Mouse (Mus musculus): ENCODE results near the gene Cyld.
"Not testable (repeated sequence)": the region's sequence is repeated elsewhere in the genome, so short reads cannot be mapped to it uniquely, and the experiment has no call there.

Gene Cyld

DNA sequence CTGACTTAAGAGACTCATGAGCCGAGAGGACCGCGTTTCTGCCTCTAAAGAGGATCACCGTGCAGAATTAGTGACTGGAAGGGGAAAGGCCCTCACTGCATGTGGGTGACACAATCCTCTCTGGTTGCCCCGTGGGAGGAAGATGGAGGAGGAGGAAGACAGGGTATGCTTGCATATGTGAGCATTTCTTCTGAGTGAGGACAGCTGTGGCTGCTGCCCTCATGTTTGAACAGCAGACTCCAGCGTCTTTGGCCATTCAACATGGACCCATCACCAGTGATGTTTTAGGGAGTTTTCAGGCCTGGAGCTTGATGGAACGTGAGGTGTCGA lies 10.0 kb upstream of the Cyld start:
- no peak for DNase-seq (ENCODE audit: low read depth, low spot score)

DNA sequence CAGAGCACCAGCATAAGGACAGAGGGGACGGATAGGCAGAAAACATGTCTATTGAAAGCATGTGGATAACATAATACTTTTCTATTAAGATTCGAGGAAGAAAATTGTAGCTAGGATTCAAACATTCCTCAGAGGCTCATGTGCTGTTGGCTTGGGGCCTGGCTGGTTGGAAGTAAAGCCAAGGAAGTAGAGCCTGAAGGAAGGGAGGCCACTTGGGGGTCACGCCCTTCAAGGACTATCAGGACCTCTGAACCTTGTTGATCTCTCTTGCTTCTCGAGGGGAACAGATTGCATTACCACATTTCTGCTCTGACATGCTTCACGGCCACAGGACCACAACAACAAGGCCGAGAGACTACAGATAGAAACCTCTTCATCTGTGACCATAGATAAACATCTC lies 7.7 kb upstream of the Cyld start:
- DNase-seq (ENCODE audit: low read depth, low spot score): no peak

DNA sequence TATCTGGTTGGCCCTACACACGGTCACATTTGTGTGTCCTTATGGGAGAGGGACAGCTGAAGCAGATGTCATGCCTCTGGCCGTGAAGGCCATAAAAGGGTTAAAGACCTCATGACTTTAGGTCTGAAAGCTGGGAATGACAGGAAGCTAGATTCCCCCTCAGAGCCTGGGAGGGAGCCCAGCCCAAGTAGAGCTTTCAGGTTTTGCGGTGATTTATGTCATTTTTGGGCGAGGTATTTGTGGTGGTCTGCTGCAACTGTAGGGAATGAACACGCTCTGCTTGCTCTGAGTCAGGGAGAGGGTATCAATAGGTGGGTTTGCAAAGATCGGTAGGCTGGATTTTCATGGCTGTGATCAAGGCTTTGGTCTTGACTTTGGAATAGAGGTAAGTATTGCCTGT lies 6.9 kb upstream of the Cyld start:
- DNase-seq (ENCODE audit: low read depth, low spot score): no peak

DNA sequence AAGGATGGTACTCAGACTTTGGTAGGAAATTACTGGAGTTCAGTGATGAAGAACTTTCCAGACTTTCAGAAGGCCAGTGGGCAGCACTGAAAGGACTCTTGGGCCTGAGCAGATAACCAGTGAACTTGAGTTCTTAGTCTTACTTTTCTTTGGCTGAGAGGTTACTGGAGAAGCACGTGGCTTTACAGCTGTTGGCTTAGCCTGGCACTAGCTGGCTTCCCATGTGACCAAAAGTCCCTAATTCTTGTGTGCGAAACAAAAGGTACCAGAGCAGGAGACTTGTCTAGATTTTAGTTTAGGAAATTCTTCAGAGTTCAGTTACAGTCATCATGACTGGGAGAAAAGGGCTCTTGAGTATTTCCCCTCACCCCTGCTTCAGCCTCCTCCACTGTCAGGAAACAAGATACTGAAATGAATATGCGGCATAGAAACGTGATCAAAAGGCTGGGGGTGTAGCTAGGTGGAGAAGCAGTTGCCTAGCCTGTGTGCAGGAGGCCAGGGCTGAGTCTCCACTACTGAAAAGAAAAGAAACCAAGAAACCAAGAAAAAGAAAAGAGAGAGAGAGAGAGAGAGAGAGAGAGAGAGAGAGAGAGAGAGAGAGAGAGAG lies 5.4 kb upstream of the Cyld start:
- DNase-seq (ENCODE audit: low read depth, low spot score): no peak

DNA sequence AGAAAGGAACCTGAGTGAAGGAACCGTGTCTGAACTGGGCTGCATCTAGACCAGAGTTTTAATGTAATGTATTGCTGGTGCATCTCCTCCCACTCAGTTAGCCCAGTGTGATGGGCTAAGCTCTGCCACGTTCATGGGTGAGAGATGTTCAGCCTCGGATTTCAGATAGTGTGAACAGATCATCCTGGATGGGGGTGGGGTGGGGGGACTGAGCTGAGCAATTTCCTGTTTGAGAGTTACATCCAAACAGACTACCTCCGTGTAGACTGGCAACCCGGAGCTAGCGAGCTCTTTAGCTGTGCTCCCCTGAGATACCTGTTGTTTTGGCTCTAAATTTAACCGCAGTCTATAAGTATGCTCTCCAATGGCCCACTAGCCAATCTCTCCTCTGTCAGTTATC lies 4.9 kb upstream of the Cyld start:
- no peak for DNase-seq (ENCODE audit: low read depth, low spot score)

DNA sequence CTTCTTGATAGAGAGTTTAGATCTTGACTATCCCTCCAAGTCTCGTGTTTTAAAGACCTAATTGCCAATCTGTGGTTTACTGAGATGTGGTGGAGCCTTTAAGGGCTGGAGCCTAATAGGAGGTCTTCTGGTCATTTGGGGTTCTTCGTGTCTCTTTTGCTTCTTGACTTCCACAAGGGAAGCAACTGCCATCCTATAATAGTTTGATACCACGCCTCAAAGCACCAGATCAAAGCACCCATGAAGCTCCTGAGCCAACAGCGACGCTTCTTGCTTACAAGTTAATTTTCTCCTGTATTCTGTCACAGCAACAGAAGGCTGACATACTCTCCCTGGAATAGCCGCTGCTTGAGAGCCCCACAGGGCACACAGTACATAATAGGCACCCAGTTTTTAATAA lies 4.0 kb upstream of the Cyld start:
- DNase-seq (ENCODE audit: low read depth, low spot score): no peak

DNA sequence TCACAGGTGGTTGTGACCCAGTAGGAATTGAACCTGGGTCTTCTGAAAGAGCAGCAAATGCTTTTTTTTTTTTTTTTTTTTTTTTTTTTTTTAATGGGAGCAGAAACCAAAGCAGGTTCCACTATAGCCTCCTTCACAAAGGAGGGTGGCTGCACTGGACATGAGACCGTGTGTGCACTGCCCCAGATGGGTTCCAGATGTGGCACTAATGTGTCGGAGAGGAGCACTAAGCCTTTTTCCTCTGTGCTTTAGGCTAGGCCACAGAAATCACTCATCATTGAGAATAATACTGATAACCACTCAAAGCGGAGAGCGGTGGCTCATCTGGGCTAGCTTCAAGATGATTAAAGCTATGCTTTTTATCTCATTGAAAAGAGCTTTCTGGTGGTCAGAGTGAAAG lies 3.5 kb upstream of the Cyld start:
- no peak for DNase-seq (ENCODE audit: low read depth, low spot score)

DNA sequence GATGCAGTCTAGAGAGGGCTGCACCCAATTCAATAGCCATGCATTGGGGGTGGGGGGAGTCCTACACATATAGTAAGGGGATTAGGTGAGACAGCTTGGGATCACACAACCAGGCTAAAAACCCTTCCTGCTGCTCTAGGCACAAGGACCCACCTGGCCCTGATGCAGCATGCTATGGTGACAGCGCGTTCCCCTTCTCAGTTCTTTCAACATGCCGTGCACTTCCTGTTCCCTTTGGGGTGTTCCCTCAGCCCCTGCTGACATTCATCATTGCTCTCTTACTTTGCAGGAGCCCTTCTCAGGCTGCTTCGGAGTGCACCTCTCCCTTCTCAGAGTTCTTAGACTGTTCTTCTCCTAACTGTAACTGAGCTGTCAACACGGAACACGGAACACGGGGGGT lies 2.5 kb upstream of the Cyld start:
- no peak for DNase-seq (ENCODE audit: low read depth, low spot score)

DNA sequence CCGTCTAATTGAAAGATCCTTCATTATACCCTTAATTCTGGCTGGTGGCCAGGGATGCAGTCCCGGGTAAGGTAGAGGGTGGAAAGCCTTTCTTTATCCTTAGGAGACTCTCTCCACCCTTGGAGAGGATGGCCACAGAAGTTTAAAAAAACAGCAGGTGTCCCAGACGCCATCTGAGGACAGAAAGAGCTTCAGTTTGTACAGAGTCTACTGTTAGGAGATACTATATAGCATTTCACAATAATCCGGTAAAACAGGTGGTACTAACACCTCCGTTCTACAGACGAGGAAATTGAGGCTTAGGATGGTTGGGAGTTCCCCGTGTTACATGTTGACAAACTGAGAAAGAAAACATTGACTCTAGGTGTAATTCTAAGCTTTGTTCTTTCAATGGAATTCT lies 600 bp upstream of the Cyld start:
- no peak for DNase-seq (ENCODE audit: low read depth, low spot score)

DNA sequence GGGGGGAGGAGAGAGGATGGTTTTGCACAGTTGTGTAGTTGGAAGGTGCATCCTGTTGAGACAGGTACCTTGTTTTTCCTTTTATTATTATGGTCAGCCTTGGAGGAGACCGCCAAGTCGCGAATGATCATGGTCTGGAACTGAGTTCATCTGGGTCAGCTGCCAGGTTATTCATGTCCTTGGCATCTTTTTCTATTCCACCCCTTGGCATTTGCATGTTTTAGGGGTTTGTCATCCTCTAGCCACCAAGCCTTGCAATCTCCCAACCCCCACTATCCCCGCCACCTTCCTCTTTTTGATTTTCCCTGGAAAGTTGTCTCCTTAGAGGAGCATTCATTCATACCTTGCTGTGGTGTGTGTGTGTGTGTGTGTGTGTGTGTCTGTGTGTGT lies 809 bp downstream of the Cyld start:
- peak; percentile 58 for DNase-seq (ENCODE audit: low read depth, low spot score)

DNA sequence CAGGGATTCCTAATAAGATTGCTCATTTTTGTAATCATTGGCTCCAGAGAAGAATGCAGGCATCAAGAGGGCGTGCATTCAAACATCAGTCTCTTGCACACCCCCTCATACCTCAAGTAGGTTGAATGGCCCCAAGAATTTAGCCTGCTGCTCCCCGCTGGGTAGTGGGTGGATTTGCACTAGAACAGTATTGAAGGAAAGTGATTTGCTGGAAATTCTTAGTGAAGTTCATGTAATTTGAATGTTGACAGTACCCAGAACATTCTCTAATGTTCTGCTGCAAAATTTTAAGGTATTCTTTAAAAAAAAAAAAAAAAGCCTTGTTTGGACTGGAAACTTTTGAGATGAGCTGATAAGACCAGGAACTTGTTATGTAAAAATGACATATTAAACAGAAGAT lies 1.2 kb downstream of the Cyld start:
- DNase-seq (ENCODE audit: low read depth, low spot score): peak; percentile 56

DNA sequence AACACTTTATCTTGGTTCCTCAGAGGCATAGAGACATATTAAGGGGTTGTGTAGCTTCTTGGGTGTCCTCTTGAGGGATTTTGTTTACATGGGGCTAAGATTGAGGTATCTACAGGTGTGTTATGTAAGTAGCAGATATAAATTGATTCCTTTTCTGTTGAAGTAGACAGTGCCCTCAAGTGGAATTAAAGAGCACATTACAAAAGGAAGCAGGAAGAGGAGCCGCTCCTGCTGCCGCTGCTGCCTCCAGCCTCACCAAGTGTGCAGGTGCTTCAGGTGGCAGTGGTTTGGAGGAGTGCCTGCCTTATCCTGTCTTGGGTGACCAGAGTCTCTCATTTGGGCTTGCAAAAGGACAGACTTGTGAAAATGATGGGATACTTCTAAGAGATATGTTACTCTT lies 4.8 kb downstream of the Cyld start:
- DNase-seq (ENCODE audit: low read depth, low spot score): peak; percentile 77

DNA sequence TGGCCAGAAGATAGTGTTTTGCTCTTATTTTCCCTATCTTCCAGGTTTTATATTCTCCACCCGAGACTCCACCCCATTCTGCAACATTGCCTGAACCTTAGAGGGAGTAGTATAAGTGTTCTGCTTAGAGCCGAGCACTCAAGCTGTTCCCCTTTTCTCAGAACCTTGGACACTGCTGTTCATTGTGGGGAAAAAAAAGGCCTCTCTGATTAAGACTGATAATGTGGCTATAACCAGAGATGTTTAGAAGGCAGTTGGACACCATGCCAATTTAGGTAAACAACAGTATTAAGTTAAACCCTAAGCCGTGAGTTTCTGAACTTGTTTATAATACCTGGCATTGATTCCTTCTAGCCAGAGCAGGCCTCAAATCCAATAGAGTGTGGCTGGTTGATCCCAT lies 6.0 kb downstream of the Cyld start:
- no peak for DNase-seq (ENCODE audit: low read depth, low spot score)

DNA sequence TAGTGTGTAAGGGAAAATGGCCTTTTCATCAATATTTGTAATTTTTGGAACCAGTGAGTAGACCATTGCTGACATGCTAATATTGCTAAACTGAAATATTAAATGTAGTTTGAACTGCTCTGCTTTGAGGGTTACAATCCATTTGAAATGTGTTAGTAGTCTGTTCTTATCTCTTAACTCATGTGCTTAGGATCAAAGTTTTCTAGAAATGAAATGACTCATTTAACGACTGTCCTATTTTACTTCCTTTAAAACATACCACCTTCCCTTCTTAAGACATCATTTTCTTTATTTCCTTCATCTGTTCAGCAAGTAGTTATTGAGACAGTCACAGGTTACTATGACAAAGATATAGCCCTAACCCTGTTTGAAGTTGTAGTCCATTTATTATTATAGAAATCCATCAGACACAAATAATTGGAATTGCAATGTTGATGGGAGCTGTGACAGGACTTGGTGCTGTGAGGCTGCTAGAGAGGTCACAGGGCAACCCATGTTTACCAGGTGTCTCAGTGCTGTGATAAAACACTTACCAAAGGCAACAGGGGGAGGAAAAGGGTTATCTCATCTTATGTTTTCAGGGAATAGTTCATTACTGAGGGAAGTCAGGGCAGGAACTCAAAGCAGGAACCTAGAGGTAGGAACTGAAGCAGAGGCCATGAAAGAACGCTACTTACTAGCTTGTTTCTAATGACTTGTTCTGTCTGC lies 26.6 kb downstream of the Cyld start:
- DNase-seq (ENCODE audit: low read depth, low spot score): no peak

DNA sequence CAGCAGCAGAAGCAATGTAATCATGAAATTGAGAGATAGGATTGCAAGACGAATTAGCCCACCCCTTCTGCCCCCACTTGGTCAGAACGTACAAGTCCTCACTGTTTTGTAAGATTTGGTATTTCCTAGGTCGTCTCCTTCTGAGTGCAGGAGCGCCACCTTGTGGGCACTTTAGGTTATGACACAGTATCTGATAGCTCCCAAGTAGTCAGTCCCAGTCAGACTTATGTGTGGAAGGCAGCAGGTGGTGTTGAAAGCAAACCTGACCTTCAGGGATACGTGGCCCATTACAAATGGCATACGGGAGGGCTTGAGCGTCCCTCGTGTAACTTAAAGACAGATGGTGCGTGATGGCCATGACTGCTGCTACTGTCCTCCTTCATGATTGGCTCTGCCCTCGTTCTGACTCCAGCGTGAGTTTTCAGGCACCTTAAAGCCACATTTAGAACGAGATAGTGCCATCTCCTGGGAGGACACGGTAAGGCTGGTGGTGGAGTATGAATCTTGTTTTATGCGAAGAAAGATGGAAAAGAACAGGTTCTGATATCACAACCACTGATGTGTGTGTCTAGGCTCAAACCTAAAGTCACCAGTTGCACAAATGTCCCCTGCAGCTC lies 58.5 kb downstream of the Cyld start:
- peak; percentile 93 for DNase-seq (ENCODE audit: low read depth, low spot score)

DNA sequence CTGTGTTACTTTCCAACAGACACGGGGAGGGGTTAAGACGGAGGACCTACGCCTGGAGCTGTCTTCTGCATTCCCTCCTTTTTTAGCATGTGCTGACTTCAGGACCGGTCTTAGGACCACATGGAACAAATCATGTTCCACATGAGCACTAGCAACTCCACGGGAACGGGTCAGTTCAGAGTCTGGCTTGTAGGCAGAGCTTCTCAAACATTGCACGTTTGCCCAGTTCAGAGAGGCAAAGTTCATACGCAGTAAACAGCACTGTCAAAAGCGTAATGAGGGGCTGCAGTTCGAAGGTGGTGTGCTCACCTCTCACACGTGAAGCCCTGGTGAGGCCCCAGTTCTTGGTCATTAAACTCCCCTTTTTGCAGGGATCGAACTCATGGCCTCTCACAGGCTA lies 65.2 kb downstream of the Cyld start:
- no peak for DNase-seq (ENCODE audit: low read depth, low spot score)

DNA sequence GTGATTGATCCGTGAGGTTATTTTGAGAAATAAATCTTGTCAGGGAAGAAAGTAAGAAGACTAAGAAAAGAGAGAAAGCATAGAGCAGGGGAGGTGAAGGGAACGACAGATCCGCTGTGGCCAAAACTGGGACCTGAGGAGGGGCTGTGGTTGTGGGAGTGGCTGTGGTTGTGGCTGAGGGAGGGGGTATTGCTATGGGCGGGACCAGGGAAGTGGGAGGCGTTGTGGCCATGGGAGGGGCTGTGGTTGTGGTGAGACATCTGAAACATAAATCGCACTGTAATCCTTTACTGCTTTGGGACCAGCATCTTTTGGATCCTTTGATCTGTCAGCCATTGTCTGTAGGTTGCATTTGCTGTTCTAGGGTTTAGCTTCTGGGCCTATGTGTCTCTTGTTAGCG lies 74.4 kb downstream of the Cyld start:
- no peak for DNase-seq (ENCODE audit: low read depth, low spot score)

DNA sequence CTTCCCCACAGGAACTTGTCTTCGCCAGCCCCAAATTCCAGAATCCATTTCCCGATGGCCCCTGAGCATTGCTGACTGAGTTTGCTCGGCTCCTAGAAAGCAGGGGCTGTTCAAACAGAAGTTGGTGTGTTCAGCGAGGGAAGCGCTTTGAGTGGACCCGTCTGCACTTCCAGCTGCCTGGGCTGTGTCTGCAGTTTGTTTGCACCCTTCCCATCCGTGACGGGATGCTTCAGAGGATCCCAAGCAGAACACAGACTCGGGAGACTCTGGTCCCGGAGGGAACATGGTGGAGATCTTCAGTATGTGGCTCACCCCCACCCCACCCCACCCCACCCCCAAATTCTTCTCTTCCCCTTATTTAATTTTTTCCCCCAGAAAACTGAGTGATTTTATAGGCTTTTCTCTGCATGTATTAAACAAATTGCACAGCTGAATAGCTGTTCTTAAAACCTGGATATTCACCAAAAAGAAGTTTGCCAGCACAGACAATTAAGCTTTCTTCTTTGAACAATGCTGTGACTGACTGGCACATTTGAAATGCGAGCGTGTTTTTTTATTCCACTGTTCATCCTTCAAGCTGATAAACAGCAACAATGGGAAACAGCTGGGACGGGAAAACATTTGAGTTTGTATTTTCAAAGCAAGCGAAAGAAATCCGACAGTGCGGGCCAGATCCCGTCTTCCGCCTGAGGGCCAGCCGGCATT lies 77.9 kb downstream of the Cyld start:
- DNase-seq (ENCODE audit: low read depth, low spot score): peak; percentile 86

DNA sequence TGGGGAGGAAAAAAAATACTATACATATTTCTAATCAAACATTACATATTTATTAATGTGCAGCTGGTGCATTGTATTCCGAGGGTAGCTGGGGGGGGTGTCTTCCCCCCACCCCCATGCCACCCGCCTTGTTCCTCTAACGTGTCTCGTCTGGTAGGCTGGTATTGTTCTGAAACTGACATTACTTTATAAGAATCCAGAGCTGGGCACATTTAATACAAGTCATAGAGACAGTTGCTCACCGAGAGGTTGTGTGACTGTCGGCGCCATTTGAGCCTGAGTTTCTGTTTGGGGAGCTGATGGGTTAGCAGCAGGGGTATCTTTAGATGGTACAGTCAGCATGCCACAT lies 78.4 kb downstream of the Cyld start:
- no peak for DNase-seq (ENCODE audit: low read depth, low spot score)

DNA sequence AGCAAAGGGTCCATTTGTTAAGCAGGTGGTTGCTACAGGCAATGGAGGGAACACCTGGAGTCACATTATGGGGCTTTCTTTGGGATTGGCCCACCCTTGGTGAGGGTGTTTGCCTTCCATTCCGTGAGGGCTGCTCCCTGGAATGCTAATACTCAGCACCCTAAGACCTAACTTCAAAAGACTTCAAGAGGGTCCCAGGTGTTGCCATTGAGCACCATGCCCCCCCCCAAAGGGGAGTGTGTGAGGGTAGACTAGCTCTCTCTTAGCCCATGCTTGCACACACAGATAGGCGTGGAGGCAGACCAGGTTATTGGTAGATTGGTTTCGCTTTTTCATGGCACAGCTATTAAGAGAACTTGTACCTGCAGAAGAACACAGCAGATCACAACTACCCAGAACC lies 83.3 kb downstream of the Cyld start:
- DNase-seq (ENCODE audit: low read depth, low spot score): no peak

DNA sequence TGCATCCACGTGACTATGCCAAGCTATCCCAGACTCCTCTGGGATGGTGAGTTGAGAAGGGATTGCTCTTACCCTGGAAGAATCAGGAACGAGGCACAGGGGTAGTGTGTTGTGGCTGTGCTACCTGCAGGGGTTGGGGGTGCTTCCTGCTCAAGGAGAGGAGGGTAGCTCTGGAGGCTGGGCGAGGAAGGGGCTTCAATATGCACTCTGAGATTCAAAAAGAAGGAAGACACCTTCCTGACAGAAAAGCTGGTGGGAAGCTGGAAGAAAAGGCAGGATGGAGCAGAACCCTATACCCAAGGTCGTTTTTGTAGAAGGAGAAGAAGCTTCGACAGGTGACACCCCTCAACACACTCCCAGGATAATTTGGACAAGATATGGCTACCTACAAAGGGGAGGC lies 84.5 kb downstream of the Cyld start:
- no peak for DNase-seq (ENCODE audit: low read depth, low spot score)

DNA sequence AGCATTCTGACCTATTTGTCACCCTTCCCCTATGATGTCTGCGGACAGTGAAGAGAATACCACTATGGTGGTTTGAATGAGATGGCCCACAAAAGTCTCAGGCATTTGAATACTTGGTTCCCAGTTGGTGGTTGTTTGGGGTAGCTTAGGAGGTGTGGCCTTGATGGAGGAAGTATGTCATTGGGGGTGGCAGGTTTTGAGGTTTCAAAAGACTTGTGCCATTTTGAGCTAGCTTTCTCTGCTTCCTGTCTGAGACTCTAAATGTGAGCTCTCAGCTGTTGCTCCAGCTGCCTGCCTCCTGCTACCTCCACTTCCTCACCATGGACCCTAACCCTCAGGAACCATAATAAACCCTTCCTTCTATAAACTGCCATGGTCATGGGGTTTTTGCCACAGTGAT lies 86.9 kb downstream of the Cyld start:
- DNase-seq (ENCODE audit: low read depth, low spot score): no peak

DNA sequence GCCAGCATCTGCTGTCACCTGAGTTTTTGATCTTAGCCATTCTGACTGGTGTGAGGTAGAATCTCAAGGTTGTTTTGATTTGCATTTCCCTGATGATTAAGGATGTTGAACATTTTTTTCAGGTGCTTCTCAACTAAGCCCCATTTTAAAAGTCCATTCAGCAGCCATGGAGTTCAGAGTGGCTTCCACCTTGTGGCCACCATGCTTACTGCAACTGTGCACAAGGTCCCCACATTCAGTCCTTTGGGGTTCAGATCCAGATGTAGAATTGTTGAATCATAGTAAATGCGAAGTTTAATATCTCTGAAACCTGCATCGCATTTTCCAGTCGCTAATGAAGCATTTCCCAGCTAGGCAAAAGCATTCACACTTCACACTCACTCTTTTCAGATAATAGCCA lies 91.5 kb downstream of the Cyld start:
- DNase-seq (ENCODE audit: low read depth, low spot score): not testable (repeated sequence)

Data from brain, adult 2 months (tissue).